Mouse (Mus musculus): ENCODE results near the gene CN725425. TPM values are rescaled to one million over a fixed set of nuclear protein-coding genes. Genes with fewer than 3 reads are reported as not detected.

The CN725425 gene
- polyA plus RNA-seq, 1 experiment from 2014 or later: not detected

DNA sequence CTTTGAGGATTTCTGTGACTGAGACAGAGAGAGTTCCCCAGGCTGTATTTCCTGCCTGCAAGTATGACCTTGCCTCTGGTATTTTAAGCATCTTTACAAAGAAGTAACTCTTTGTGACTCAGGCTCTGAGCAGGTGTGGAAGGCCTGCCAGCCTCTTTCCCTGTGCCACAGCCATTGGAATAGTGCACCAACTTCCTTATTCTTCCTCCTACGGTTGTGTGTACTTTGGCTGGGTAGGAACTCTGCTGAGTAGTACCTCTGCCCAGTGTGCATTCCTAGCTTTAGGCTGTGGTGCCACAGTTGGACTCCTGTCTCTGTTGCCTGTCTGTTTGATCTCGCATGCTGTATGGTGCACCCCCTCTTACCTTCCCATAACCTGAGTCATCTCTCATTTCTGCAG lies 56.0 kb downstream of the CN725425 start:
- peak; percentile 53; the same call in 1 of the 2 replicates for ATAC-seq (ENCODE audit: insufficient read depth, low FRiP score)
- Histone ChIP-seq H3K27ac (ENCODE audit: low read length) (no peak overlapping the region), H3K4me2 (ENCODE audit: low read depth, low read length) (no peak overlapping the region), H3K4me3 (replicated peaks; ENCODE audit: low read length) (no peak overlapping the region), H3K36me3 (ENCODE audit: control insufficient read depth, insufficient read depth, low read length) (no peaks in the 10 kb centered on the region), H3K9ac (ENCODE audit: low read length) (no peak overlapping the region), H3K4me1 (ENCODE audit: control insufficient read depth, insufficient read depth, low read length) (no peaks in the 10 kb centered on the region), H3K27me3 (ENCODE audit: control insufficient read depth, insufficient read depth, low read length) (no peaks in the 10 kb centered on the region), H3K9me3 (replicated peaks; ENCODE audit: control insufficient read depth, low read length) (no peaks in the 10 kb centered on the region)
- 75% methylated on average over 2 of the region's 2 CpGs for WGBS

DNA sequence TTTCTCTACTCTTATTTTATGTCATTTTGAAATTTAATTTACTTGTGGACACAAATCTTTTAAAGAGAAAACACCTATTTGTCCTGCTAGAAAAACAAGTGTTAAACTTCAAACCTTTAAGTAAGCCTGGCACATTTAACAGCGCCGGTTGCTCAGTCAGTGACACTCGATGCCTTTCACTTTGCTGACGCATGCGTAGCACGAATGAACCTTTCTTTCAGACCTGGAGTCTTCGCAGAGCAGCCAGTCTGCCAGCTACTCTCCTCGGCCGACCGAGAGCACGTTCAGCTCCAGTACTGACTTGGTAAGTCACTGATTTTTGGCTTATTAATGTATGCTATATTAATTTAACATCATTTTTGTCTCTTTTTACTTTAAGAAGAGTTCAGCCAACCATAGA lies 57.8 kb downstream of the CN725425 start:
- Histone ChIP-seq H3K4me3 (replicated peaks; ENCODE audit: low read length) (no peak overlapping the region), H3K4me2 (ENCODE audit: low read depth, low read length) (no peak overlapping the region), H3K9me3 (replicated peaks; ENCODE audit: control insufficient read depth, low read length) (no peaks in the 10 kb centered on the region), H3K9ac (ENCODE audit: low read length) (no peak overlapping the region), H3K27ac (ENCODE audit: low read length) (no peak overlapping the region), H3K4me1 (ENCODE audit: control insufficient read depth, insufficient read depth, low read length) (no peaks in the 10 kb centered on the region), H3K27me3 (ENCODE audit: control insufficient read depth, insufficient read depth, low read length) (no peaks in the 10 kb centered on the region), H3K36me3 (ENCODE audit: control insufficient read depth, insufficient read depth, low read length) (no peaks in the 10 kb centered on the region)
- WGBS: 71% methylated on average over 11 of the region's 11 CpGs
- ATAC-seq (ENCODE audit: insufficient read depth, low FRiP score): no peak

DNA sequence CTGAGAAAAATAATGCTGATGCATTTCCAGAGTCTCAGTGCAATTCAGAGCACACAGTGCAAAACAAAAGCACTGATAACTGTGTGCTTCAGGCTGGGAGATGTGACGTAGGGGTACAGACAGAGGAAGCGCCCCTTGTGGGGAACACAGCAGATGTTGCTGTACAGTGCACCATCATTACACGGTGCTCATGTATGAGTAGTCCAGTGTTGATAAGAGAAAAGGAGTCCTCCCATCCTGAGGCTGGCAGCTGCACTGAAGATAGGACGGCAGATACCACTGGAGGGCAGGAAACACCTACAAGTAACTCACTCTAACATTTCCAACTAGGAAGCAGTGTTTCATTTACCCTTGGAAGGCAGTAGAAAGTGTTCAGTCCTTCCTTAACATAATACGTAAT lies 61.3 kb downstream of the CN725425 start:
- H3K9ac ChIP-seq (ENCODE audit: low read length): no peak overlapping the region
- no peaks in the 10 kb centered on the region for H3K9me3 ChIP-seq (replicated peaks; ENCODE audit: control insufficient read depth, low read length)
- H3K27me3 ChIP-seq (ENCODE audit: control insufficient read depth, insufficient read depth, low read length): no peaks in the 10 kb centered on the region
- no peak overlapping the region for H3K4me3 ChIP-seq (replicated peaks; ENCODE audit: low read length)
- no peaks in the 10 kb centered on the region for H3K36me3 ChIP-seq (ENCODE audit: control insufficient read depth, insufficient read depth, low read length)
- ATAC-seq (ENCODE audit: insufficient read depth, low FRiP score): no peak
- H3K27ac ChIP-seq (ENCODE audit: low read length): no peak overlapping the region
- WGBS: 64% methylated on average over 5 of the region's 5 CpGs
- H3K4me1 ChIP-seq (ENCODE audit: control insufficient read depth, insufficient read depth, low read length): no peaks in the 10 kb centered on the region
- H3K4me2 ChIP-seq (ENCODE audit: low read depth, low read length): no peak overlapping the region

DNA sequence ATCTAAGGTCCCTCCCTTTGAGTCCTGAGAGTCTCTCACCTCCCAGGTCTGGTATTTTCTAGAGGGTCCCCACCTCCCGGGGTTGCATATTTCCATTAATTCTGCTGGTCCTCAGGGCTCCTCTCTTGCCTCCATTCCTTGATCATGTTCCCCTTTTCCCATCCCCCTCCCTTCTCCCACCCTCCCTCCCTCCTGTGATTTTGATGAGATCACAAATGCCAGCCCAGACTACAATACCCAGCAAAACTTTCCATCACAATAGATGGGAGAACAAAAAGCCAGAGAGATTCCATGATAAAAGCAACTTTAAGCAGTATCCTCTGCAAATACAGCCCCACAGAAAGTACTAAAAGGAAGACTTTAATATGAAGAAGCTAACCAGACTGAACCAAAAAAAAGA lies 64.6 kb downstream of the CN725425 start:
- 89% methylated on average over 1 of the region's 1 CpGs for WGBS
- H3K4me3 ChIP-seq (replicated peaks; ENCODE audit: low read length): no peak overlapping the region
- H3K9ac ChIP-seq (ENCODE audit: low read length): no peak overlapping the region
- H3K4me2 ChIP-seq (ENCODE audit: low read depth, low read length): no peak overlapping the region
- H3K27ac ChIP-seq (ENCODE audit: low read length): no peak overlapping the region
- no peaks in the 10 kb centered on the region for H3K9me3 ChIP-seq (replicated peaks; ENCODE audit: control insufficient read depth, low read length)
- H3K4me1 ChIP-seq (ENCODE audit: control insufficient read depth, insufficient read depth, low read length): no peaks in the 10 kb centered on the region
- no peak for ATAC-seq (ENCODE audit: insufficient read depth, low FRiP score)
- no peaks in the 10 kb centered on the region for H3K27me3 ChIP-seq (ENCODE audit: control insufficient read depth, insufficient read depth, low read length)
- no peaks in the 10 kb centered on the region for H3K36me3 ChIP-seq (ENCODE audit: control insufficient read depth, insufficient read depth, low read length)

DNA sequence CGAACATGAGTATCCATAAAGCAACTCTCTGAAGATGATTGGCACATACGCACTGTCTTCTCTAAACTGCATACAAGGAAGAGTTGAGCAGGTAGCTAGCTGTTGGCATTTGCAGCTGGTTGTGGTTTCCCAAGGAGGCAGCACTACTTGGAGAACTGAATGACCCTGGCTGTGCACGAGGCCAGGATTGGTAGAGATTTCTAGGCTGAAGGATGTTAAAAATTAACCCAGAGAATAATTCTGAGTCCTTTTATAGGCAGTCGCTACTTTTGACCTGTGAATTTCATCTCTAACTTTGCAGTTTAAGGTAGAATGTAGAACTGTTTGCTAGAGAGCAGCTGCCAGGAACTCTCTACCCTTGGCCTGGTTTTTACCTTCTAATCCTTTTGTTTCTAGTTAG lies 69.2 kb downstream of the CN725425 start:
- Histone ChIP-seq H3K27me3 (ENCODE audit: control insufficient read depth, insufficient read depth, low read length) (no peaks in the 10 kb centered on the region), H3K9me3 (replicated peaks; ENCODE audit: control insufficient read depth, low read length) (no peaks in the 10 kb centered on the region), H3K9ac (ENCODE audit: low read length) (no peak overlapping the region), H3K27ac (ENCODE audit: low read length) (no peak overlapping the region), H3K4me3 (replicated peaks; ENCODE audit: low read length) (no peak overlapping the region), H3K4me2 (ENCODE audit: low read depth, low read length) (no peak overlapping the region), H3K36me3 (ENCODE audit: control insufficient read depth, insufficient read depth, low read length) (no peaks in the 10 kb centered on the region), H3K4me1 (ENCODE audit: control insufficient read depth, insufficient read depth, low read length) (no peaks in the 10 kb centered on the region)
- ATAC-seq (ENCODE audit: insufficient read depth, low FRiP score): no peak
- WGBS: 65% methylated on average over 4 of the region's 4 CpGs

DNA sequence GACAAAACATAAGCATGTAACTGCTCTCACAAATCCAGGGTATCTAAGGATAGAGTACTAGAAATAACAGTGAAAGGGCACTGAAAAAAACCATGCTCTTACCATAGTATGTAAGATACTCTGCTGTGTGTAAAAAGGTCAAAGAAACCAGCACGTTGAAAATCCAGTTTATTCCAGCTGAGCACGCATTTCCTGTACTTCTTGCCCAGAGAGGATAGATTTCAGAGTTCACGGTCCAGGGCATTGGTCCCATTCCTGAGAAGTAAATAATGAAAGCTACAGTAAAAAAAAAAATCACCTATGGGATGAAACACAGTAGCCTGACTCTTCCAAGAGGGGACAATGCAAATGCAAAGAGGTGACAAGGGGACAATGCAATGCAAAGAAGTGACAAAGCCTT lies 76.7 kb downstream of the CN725425 start:
- Histone ChIP-seq H3K36me3 (ENCODE audit: control insufficient read depth, insufficient read depth, low read length) (no peaks in the 10 kb centered on the region), H3K4me1 (ENCODE audit: control insufficient read depth, insufficient read depth, low read length) (no peaks in the 10 kb centered on the region), H3K4me3 (replicated peaks; ENCODE audit: low read length) (no peak overlapping the region), H3K9me3 (replicated peaks; ENCODE audit: control insufficient read depth, low read length) (no peaks in the 10 kb centered on the region), H3K27ac (ENCODE audit: low read length) (no peak overlapping the region), H3K27me3 (ENCODE audit: control insufficient read depth, insufficient read depth, low read length) (no peaks in the 10 kb centered on the region), H3K9ac (ENCODE audit: low read length) (no peak overlapping the region), H3K4me2 (ENCODE audit: low read depth, low read length) (no peak overlapping the region)
- ATAC-seq (ENCODE audit: insufficient read depth, low FRiP score): no peak
- WGBS: 41% methylated on average over 3 of the region's 3 CpGs

DNA sequence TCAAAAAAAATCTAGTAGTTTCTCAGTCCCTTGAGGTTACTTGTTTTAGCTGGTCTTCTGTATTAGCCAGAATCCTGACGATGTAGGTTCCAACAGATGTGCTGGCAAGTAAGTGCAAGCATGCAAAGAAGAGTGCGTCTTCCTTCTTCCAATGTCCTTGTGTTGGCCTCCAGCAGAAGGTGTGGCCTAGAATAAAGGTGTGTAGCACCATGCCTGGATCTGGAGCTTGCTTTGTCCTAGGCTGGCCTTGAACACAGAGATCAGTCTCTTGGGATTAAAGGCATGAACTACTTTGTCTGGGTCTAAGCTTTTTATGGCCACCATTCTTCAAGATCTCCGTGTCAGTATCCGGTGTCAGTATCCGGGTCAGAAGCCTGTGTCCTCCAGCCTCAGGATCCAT lies 80.3 kb downstream of the CN725425 start:
- no peak overlapping the region for H3K27ac ChIP-seq (ENCODE audit: low read length)
- no peaks in the 10 kb centered on the region for H3K27me3 ChIP-seq (ENCODE audit: control insufficient read depth, insufficient read depth, low read length)
- no peak overlapping the region for H3K4me3 ChIP-seq (replicated peaks; ENCODE audit: low read length)
- no peaks in the 10 kb centered on the region for H3K9me3 ChIP-seq (replicated peaks; ENCODE audit: control insufficient read depth, low read length)
- ATAC-seq (ENCODE audit: insufficient read depth, low FRiP score): no peak
- H3K4me2 ChIP-seq (ENCODE audit: low read depth, low read length): no peak overlapping the region
- H3K4me1 ChIP-seq (ENCODE audit: control insufficient read depth, insufficient read depth, low read length): no peaks in the 10 kb centered on the region
- 95% methylated on average over 5 of the region's 5 CpGs for WGBS
- H3K36me3 ChIP-seq (ENCODE audit: control insufficient read depth, insufficient read depth, low read length): no peaks in the 10 kb centered on the region
- no peak overlapping the region for H3K9ac ChIP-seq (ENCODE audit: low read length)

DNA sequence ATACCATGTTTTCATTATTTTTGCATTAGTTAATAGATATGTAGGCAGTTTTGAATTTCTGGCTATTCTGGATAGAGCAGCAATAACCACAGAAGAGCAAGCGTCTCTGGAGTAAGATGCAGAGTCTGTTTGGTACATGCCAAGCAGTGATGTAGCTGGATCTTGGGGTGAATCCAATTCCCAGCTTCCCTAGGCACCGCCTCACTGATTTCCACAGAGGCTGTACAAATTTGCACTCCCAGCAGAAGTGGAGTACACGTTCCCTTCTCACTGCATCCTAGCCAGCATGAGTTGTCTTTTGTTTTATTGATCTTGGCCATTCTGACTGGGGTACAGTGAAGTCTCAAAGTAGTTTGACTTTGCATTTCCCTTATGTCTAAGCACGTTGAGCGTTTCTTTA lies 82.2 kb downstream of the CN725425 start:
- Histone ChIP-seq H3K9ac (ENCODE audit: low read length) (no peak overlapping the region), H3K27ac (ENCODE audit: low read length) (no peak overlapping the region), H3K36me3 (ENCODE audit: control insufficient read depth, insufficient read depth, low read length) (no peaks in the 10 kb centered on the region), H3K4me2 (ENCODE audit: low read depth, low read length) (no peak overlapping the region), H3K9me3 (replicated peaks; ENCODE audit: control insufficient read depth, low read length) (no peaks in the 10 kb centered on the region), H3K4me1 (ENCODE audit: control insufficient read depth, insufficient read depth, low read length) (no peaks in the 10 kb centered on the region), H3K4me3 (replicated peaks; ENCODE audit: low read length) (no peak overlapping the region), H3K27me3 (ENCODE audit: control insufficient read depth, insufficient read depth, low read length) (no peaks in the 10 kb centered on the region)
- whole genome bisulfite sequencing: 86% methylated on average over 5 of the region's 5 CpGs
- no peak for ATAC-seq (ENCODE audit: insufficient read depth, low FRiP score)

DNA sequence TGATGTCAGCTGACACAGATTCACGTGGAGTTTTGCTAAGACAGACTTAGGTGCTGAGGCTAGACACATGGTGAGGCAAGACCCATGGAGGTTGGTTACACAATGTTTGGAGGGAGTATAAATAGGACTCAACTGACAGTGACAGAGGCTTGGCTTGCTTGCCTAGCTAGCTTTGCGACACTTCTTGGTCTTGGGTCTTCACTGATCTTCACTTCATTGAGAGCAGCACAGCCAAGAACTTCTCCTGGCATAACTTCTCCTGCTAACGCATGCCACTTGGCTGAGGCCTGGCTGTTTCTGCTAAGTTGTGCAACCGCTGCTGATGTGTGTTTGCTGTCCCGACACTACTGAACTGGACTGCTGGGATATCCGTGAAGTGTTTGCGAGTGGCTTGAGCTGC lies 83.5 kb downstream of the CN725425 start:
- no peak overlapping the region for H3K4me2 ChIP-seq (ENCODE audit: low read depth, low read length)
- 85% methylated on average over 7 of the region's 7 CpGs for WGBS
- H3K4me3 ChIP-seq (replicated peaks; ENCODE audit: low read length): no peak overlapping the region
- H3K36me3 ChIP-seq (ENCODE audit: control insufficient read depth, insufficient read depth, low read length): no peaks in the 10 kb centered on the region
- H3K27ac ChIP-seq (ENCODE audit: low read length): no peak overlapping the region
- no peak overlapping the region for H3K9ac ChIP-seq (ENCODE audit: low read length)
- H3K4me1 ChIP-seq (ENCODE audit: control insufficient read depth, insufficient read depth, low read length): no peaks in the 10 kb centered on the region
- no peak for ATAC-seq (ENCODE audit: insufficient read depth, low FRiP score)
- H3K9me3 ChIP-seq (replicated peaks; ENCODE audit: control insufficient read depth, low read length): peaks cover 6% of the 10 kb centered on the region; the same call in 1 of the 2 replicates
- H3K27me3 ChIP-seq (ENCODE audit: control insufficient read depth, insufficient read depth, low read length): no peaks in the 10 kb centered on the region

DNA sequence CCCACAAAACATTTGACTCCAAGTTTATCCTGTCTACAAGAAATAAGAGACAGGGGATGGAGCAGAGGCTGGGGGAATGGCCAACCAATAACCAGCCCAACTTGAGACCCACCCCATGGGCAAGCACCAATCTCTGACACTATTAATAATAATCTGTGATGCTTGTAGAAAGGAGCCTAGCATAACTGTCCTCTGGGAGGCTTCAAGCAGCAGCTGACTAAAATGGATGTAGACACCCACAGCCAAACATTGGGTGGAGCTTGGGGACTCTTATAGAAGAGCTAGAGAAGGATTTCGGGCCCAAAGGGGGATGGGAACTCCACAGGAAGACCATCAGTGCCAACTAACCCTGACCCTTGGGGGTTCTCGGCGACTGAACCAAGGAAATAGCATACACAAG lies 84.1 kb downstream of the CN725425 start:
- H3K9me3 ChIP-seq (replicated peaks; ENCODE audit: control insufficient read depth, low read length): peaks cover 6% of the 10 kb centered on the region; the same call in 1 of the 2 replicates
- H3K4me3 ChIP-seq (replicated peaks; ENCODE audit: low read length): no peak overlapping the region
- H3K27me3 ChIP-seq (ENCODE audit: control insufficient read depth, insufficient read depth, low read length): no peaks in the 10 kb centered on the region
- H3K36me3 ChIP-seq (ENCODE audit: control insufficient read depth, insufficient read depth, low read length): no peaks in the 10 kb centered on the region
- H3K4me1 ChIP-seq (ENCODE audit: control insufficient read depth, insufficient read depth, low read length): no peaks in the 10 kb centered on the region
- WGBS: 84% methylated on average over 3 of the region's 3 CpGs
- no peak overlapping the region for H3K9ac ChIP-seq (ENCODE audit: low read length)
- no peak overlapping the region for H3K4me2 ChIP-seq (ENCODE audit: low read depth, low read length)
- no peak for ATAC-seq (ENCODE audit: insufficient read depth, low FRiP score)
- no peak overlapping the region for H3K27ac ChIP-seq (ENCODE audit: low read length)

Measured in stomach, embryonic 16.5 days (tissue).